In the genomic region with DNA sequence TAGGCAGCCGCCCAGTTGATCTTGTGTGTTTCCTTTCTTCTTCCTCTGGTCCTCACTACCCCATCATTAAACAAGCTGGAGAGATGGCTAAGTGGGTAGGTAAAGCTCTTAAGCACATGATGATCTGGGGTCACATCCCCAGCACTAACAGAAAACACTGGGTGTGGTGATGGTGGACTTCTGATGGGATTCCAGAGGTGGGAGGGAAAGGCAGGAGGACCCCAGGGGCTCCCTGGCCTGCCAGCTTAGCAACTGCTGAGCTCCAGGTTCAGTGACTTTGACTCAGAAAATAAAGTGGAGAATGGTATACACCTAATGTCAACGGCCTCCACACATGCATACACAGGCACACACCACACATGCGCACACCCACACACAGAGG, we compare ENCODE assay signal across 8 mouse cellular contexts. TPM values are rescaled to one million over a fixed set of nuclear protein-coding genes. Genes with fewer than 3 reads are reported as not detected.
DNase-seq lines count a peak whose midpoint lies in the region; ATAC-seq and TF ChIP-seq lines count a peak whose summit lies in the region.

No protein-coding gene starts in this region.

- peak overlapping the region; percentile 85 for H3K9ac ChIP-seq in kidney, embryonic 15.5 days
- peak overlapping the region; percentile 83 for H3K9ac ChIP-seq in hindbrain, embryonic 14.5 days
- peak overlapping the region; percentile 56 for H3K9ac ChIP-seq in midbrain, postnatal 0 days (replicated peaks; ENCODE audit: low read length, poor library complexity, severe bottlenecking)

- ATAC-seq in kidney, embryonic 15.5 days (replicated peaks; ENCODE audit: low FRiP score) = peak; percentile 17
- ATAC-seq in hindbrain, embryonic 14.5 days (ENCODE audit: low FRiP score) = peak; percentile 28
- peak; percentile 15; the same call in 1 of the 2 replicates for ATAC-seq in midbrain, postnatal 0 days (ENCODE audit: low FRiP score)

- WGBS in kidney, embryonic 15.5 days = 42% methylated on average over 3 of the region's 3 CpGs
- 47% methylated on average over 3 of the region's 3 CpGs for WGBS in hindbrain, embryonic 14.5 days
- 50% methylated on average over 3 of the region's 3 CpGs for WGBS in midbrain, postnatal 0 days

- no peak for DNase-seq in kidney, adult 9 months
- DNase-seq in R1 (ENCODE audit: low read depth, low spot score) = peak; percentile 82
- DNase-seq in hindbrain, embryonic 14.5 days (ENCODE audit: low spot score) = no peak
- no peak for DNase-seq in midbrain, postnatal 0 days (ENCODE audit: low spot score)
- DNase-seq in gastrocnemius, postnatal 10 days = no peak
- DNase-seq in thymus, postnatal 0 days (ENCODE audit: low spot score) = no peak
- no peak for DNase-seq in left cerebral cortex, postnatal 14 days (ENCODE audit: low spot score in 2 of 2)

- H3K27ac ChIP-seq in kidney, embryonic 15.5 days = peak overlapping the region; percentile 95
- H3K27ac ChIP-seq in hindbrain, embryonic 14.5 days = peak overlapping the region; percentile 91
- peak overlapping the region; percentile 81 for H3K27ac ChIP-seq in midbrain, postnatal 0 days (ENCODE audit: low read depth, low read length)

- H3K36me3 ChIP-seq in kidney, embryonic 15.5 days = peaks cover 63% of the 10 kb centered on the region
- peaks cover 61% of the 10 kb centered on the region for H3K36me3 ChIP-seq in hindbrain, embryonic 14.5 days (replicated peaks; ENCODE audit: control insufficient read depth, insufficient read depth)
- H3K36me3 ChIP-seq in midbrain, postnatal 0 days (ENCODE audit: insufficient read depth, low read length) = peaks cover 35% of the 10 kb centered on the region

- intact Hi-C loops in left cerebral cortex, postnatal 14 days (cut with DNase I) = loop anchor here (5.0 kb wide), 1 partner anchor 56 kb away; a partner anchor contains a TSS

- peak overlapping the region; percentile 79 for H3K4me2 ChIP-seq in kidney, embryonic 15.5 days
- H3K4me2 ChIP-seq in hindbrain, embryonic 14.5 days (replicated peaks) = peak overlapping the region; percentile 63
- peak overlapping the region; percentile 64 for H3K4me2 ChIP-seq in midbrain, postnatal 0 days (ENCODE audit: low read depth, low read length, poor library complexity, severe bottlenecking)

- H3K9me3 ChIP-seq in kidney, embryonic 15.5 days (replicated peaks) = no peaks in the 10 kb centered on the region
- H3K9me3 ChIP-seq in hindbrain, embryonic 14.5 days (ENCODE audit: control insufficient read depth, low read length) = no peaks in the 10 kb centered on the region
- no peaks in the 10 kb centered on the region for H3K9me3 ChIP-seq in midbrain, postnatal 0 days (ENCODE audit: low read length)

- TF ChIP-seq CTCF in midbrain, postnatal 0 days (IDR thresholded peaks at IDR 0.05) = no peak

- peak overlapping the region; percentile 90 for H3K4me3 ChIP-seq in kidney, embryonic 15.5 days (replicated peaks)
- peak overlapping the region; percentile 65 for H3K4me3 ChIP-seq in hindbrain, embryonic 14.5 days (replicated peaks; ENCODE audit: low read length)
- H3K4me3 ChIP-seq in midbrain, postnatal 0 days (ENCODE audit: low read depth, low read length) = peak overlapping the region; percentile 58

- peaks cover 15% of the 10 kb centered on the region for H3K4me1 ChIP-seq in kidney, embryonic 15.5 days
- peaks cover 15% of the 10 kb centered on the region for H3K4me1 ChIP-seq in hindbrain, embryonic 14.5 days (replicated peaks; ENCODE audit: control insufficient read depth, insufficient read depth, low read length)
- H3K4me1 ChIP-seq in midbrain, postnatal 0 days (ENCODE audit: insufficient read depth, low read length) = peaks cover 9% of the 10 kb centered on the region; the same call in 1 of the 2 replicates

- no peaks in the 10 kb centered on the region for H3K27me3 ChIP-seq in kidney, embryonic 15.5 days
- H3K27me3 ChIP-seq in hindbrain, embryonic 14.5 days (ENCODE audit: control insufficient read depth, insufficient read depth, low read length) = no peaks in the 10 kb centered on the region
- H3K27me3 ChIP-seq in midbrain, postnatal 0 days (ENCODE audit: insufficient read depth, low read length) = no peaks in the 10 kb centered on the region

RNA-seq across cellular contexts. Expression of a gene that starts 0.6 kb away (rescaled TPM):
- polyA plus RNA-seq in kidney, embryonic 15.5 days (2015; fragmentation: Nextera tagmentation; extraction: Ambion mirVana) = 2.9 and 3.3 TPM in 2 replicates
- polyA plus RNA-seq in hindbrain, embryonic 14.5 days (2014; fragmentation: Nextera tagmentation; extraction: Ambion mirVana) = 4.0 and 4.3 TPM in 2 replicates
- 3.7 and 6.6 TPM in 2 replicates for total RNA-seq in midbrain, postnatal 0 days (2014; rRNA removed)
- polyA plus RNA-seq in midbrain, postnatal 0 days (2015; fragmentation: Nextera tagmentation; extraction: Ambion mirVana) = 0.98 and 2.5 TPM in 2 replicates
- 1 to 10 TPM; 1.1 to 1.2 TPM for total RNA-seq in gastrocnemius, postnatal 10 days (2021)
- polyA plus RNA-seq in thymus, postnatal 0 days (2015; fragmentation: Nextera tagmentation; extraction: Ambion mirVana) = 0.70 and 1.3 TPM in 2 replicates
- total RNA-seq in left cerebral cortex, postnatal 14 days (2021) = 1 to 10 TPM; 1.0 to 1.2 TPM

RNA-seq across cellular contexts. Expression of a gene that starts 0.7 kb away (rescaled TPM):
- polyA plus RNA-seq in kidney, embryonic 15.5 days (2015; fragmentation: Nextera tagmentation; extraction: Ambion mirVana) = 19.4 and 21.9 TPM in 2 replicates
- polyA plus RNA-seq in hindbrain, embryonic 14.5 days (2014; fragmentation: Nextera tagmentation; extraction: Ambion mirVana) = 16.6 and 23.3 TPM in 2 replicates
- total RNA-seq in midbrain, postnatal 0 days (2014; rRNA removed) = 4.9 and 11.7 TPM in 2 replicates
- 13.6 and 13.7 TPM in 2 replicates for polyA plus RNA-seq in midbrain, postnatal 0 days (2015; fragmentation: Nextera tagmentation; extraction: Ambion mirVana)
- total RNA-seq in gastrocnemius, postnatal 10 days (2021) = 1 to 10 TPM; 4.1 to 5.3 TPM
- polyA plus RNA-seq in thymus, postnatal 0 days (2015; fragmentation: Nextera tagmentation; extraction: Ambion mirVana) = 18.3 and 22.1 TPM in 2 replicates
- 1 to 10 TPM; 4.0 to 5.0 TPM for total RNA-seq in left cerebral cortex, postnatal 14 days (2021)

RNA-seq across cellular contexts. Expression of a gene that starts 5.3 kb away (rescaled TPM):
- polyA plus RNA-seq in kidney, embryonic 15.5 days (2015; fragmentation: Nextera tagmentation; extraction: Ambion mirVana) = 1.8 and 2.6 TPM in 2 replicates
- 1.9 and 2.7 TPM in 2 replicates for polyA plus RNA-seq in hindbrain, embryonic 14.5 days (2014; fragmentation: Nextera tagmentation; extraction: Ambion mirVana)
- 4.9 and 9.2 TPM in 2 replicates for total RNA-seq in midbrain, postnatal 0 days (2014; rRNA removed)
- polyA plus RNA-seq in midbrain, postnatal 0 days (2015; fragmentation: Nextera tagmentation; extraction: Ambion mirVana) = 0.20 and 0.34 TPM in 2 replicates
- total RNA-seq in gastrocnemius, postnatal 10 days (2021) = 1 to 10 TPM in 1 of 2 experiments, under 1 TPM in 1; 0.82 to 2.2 TPM
- polyA plus RNA-seq in thymus, postnatal 0 days (2015; fragmentation: Nextera tagmentation; extraction: Ambion mirVana) = 0.33 and 1.1 TPM in 2 replicates
- 1 to 10 TPM; 2.4 to 4.2 TPM for total RNA-seq in left cerebral cortex, postnatal 14 days (2021)

RNA-seq across cellular contexts. Expression of a gene that starts 55.4 kb away (rescaled TPM):
- 3.3 and 4.0 TPM in 2 replicates for polyA plus RNA-seq in kidney, embryonic 15.5 days (2015; fragmentation: Nextera tagmentation; extraction: Ambion mirVana)
- polyA plus RNA-seq in hindbrain, embryonic 14.5 days (2014; fragmentation: Nextera tagmentation; extraction: Ambion mirVana) = 8.6 and 8.9 TPM in 2 replicates
- total RNA-seq in midbrain, postnatal 0 days (2014; rRNA removed) = 54.2 and 64.6 TPM in 2 replicates
- polyA plus RNA-seq in midbrain, postnatal 0 days (2015; fragmentation: Nextera tagmentation; extraction: Ambion mirVana) = 7.1 and 7.4 TPM in 2 replicates
- total RNA-seq in gastrocnemius, postnatal 10 days (2021) = 10 to 100 TPM in 1 of 2 experiments, 1 to 10 TPM in 1; 9.1 to 11.0 TPM
- polyA plus RNA-seq in thymus, postnatal 0 days (2015; fragmentation: Nextera tagmentation; extraction: Ambion mirVana) = 0.68 and 1.2 TPM in 2 replicates
- total RNA-seq in left cerebral cortex, postnatal 14 days (2021) = 10 to 100 TPM; 61.2 to 65.9 TPM
